Mouse (Mus musculus) embryonic fibroblast, embryonic 13.5 days (primary cell): Measurements from ENCODE around the gene Olfr1368.

Experiments used
- CTCF ChIP-seq: IDR thresholded peaks from 2 replicates; pipeline ENCODE4 v1.5.1; 2011; ENCODE audit warnings: mild to moderate bottlenecking, control low read depth, low read length, moderate library complexity, borderline replicate concordance; ENCODE audit not compliant: insufficient read depth
- POLR2A ChIP-seq: IDR thresholded peaks from 2 replicates; pipeline ENCODE4 v1.6.1; 2011; ENCODE audit warnings: low read depth, mild to moderate bottlenecking, control low read depth, low read length, moderate library complexity

DNA sequence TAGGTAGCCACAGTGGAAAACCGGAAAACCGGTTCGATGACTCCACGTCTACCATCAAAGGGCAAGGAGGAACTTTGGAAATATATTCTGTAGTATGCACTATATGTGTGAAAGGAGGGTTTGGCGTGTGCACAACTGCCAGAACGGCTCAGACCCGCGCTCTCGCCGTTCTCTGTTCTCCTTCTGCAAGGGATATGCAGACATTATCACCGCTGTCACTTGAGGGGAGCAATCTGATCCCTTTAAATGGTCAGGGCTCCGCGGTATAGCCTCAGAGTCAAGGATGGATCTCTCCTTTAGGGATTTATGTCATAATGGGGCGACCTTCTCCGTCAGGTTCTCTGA lies 13.8 kb upstream of the Olfr1368 start:
- no peak for TF ChIP-seq CTCF
- no peak for TF ChIP-seq POLR2A
